Mouse (Mus musculus): Measurements from ENCODE around the gene Osbpl10. TPM values are rescaled to one million over a fixed set of nuclear protein-coding genes. Genes with fewer than 3 reads are reported as not detected.

Gene Osbpl10
- polyA plus RNA-seq, 1 experiment from 2014 or later = 2.5 TPM

- Histone ChIP-seq H3K9me3 (ENCODE audit: low read depth, low read length) (no peaks in the 10 kb centered on the region), H3K9ac (no peak overlapping the region), H3K4me3 (ENCODE audit: low read depth, low read length) (no peak overlapping the region), H3K4me2 (no peak overlapping the region), H3K4me1 (ENCODE audit: insufficient read depth) (no peaks in the 10 kb centered on the region), H3K27me3 (ENCODE audit: insufficient read depth, low read length) (no peaks in the 10 kb centered on the region), H3K36me3 (ENCODE audit: insufficient read depth) (no peaks in the 10 kb centered on the region), H3K27ac (ENCODE audit: low read depth) (no peak overlapping the region)
- no peak for ATAC-seq (ENCODE audit: insufficient read depth)
- DNase-seq = peak; percentile 23
- TF ChIP-seq CTCF (IDR thresholded peaks at IDR 0.05; ENCODE audit: low read depth) = no peak
- 61% methylated on average over 8 of the region's 8 CpGs for WGBS
These were observed 157.0 kb downstream of the Osbpl10 start for GRCm38 (mm10) chr9:115135352-115135751.

GRCm38 (mm10) chr9:115137858-115138257, 159.5 kb downstream of the Osbpl10 start:
- Histone ChIP-seq H3K27me3 (ENCODE audit: insufficient read depth, low read length) (no peaks in the 10 kb centered on the region), H3K36me3 (ENCODE audit: insufficient read depth) (no peaks in the 10 kb centered on the region), H3K4me3 (ENCODE audit: low read depth, low read length) (no peak overlapping the region), H3K9ac (no peak overlapping the region), H3K4me2 (no peak overlapping the region), H3K4me1 (ENCODE audit: insufficient read depth) (no peaks in the 10 kb centered on the region), H3K27ac (ENCODE audit: low read depth) (no peak overlapping the region), H3K9me3 (ENCODE audit: low read depth, low read length) (no peaks in the 10 kb centered on the region)
- WGBS = 53% methylated on average over 3 of the region's 3 CpGs
- TF ChIP-seq CTCF (IDR thresholded peaks at IDR 0.05; ENCODE audit: low read depth) = no peak
- DNase-seq (no peak), ATAC-seq (ENCODE audit: insufficient read depth) (no peak)

GRCm38 (mm10) chr9:115139597-115140332, 161.4 kb downstream of the Osbpl10 start:
- no peak overlapping the region for H3K27ac ChIP-seq (ENCODE audit: low read depth)

GRCm38 (mm10) chr9:115147141-115147540, 168.8 kb downstream of the Osbpl10 start:
- 88% methylated on average over 5 of the region's 5 CpGs for WGBS
- Histone ChIP-seq H3K9ac (no peak overlapping the region), H3K27ac (ENCODE audit: low read depth) (no peak overlapping the region), H3K27me3 (ENCODE audit: insufficient read depth, low read length) (no peaks in the 10 kb centered on the region), H3K4me2 (no peak overlapping the region), H3K36me3 (ENCODE audit: insufficient read depth) (no peaks in the 10 kb centered on the region), H3K4me3 (ENCODE audit: low read depth, low read length) (no peak overlapping the region), H3K4me1 (ENCODE audit: insufficient read depth) (no peaks in the 10 kb centered on the region), H3K9me3 (ENCODE audit: low read depth, low read length) (peaks cover 3% of the 10 kb centered on the region; the same call in 1 of the 2 replicates)
- TF ChIP-seq CTCF (IDR thresholded peaks at IDR 0.05; ENCODE audit: low read depth) = no peak
- no peak for ATAC-seq (ENCODE audit: insufficient read depth)
- DNase-seq = no peak

More at GRCm38 (mm10) chr9:115139597-115140332, 161.4 kb downstream of the Osbpl10 start:
- Histone ChIP-seq H3K27me3 (ENCODE audit: insufficient read depth, low read length) (no peaks in the 10 kb centered on the region), H3K4me3 (ENCODE audit: low read depth, low read length) (no peak overlapping the region), H3K4me1 (ENCODE audit: insufficient read depth) (no peaks in the 10 kb centered on the region), H3K9me3 (ENCODE audit: low read depth, low read length) (no peaks in the 10 kb centered on the region), H3K4me2 (no peak overlapping the region), H3K9ac (no peak overlapping the region), H3K36me3 (ENCODE audit: insufficient read depth) (no peaks in the 10 kb centered on the region)
- DNase-seq = peak; percentile 81
- 48% methylated on average over 14 of the region's 14 CpGs for WGBS
- TF ChIP-seq CTCF (IDR thresholded peaks at IDR 0.05; ENCODE audit: low read depth) = no peak
- ATAC-seq (ENCODE audit: insufficient read depth) = peak; percentile 61

- ATAC-seq (ENCODE audit: insufficient read depth) = no peak
- 77% methylated on average over 13 of the region's 13 CpGs for WGBS
- no peaks in the 10 kb centered on the region for H3K36me3 ChIP-seq (ENCODE audit: insufficient read depth)
- no peak overlapping the region for H3K4me2 ChIP-seq
- H3K4me3 ChIP-seq (ENCODE audit: low read depth, low read length) = no peak overlapping the region
- H3K27me3 ChIP-seq (ENCODE audit: insufficient read depth, low read length) = no peaks in the 10 kb centered on the region
- TF ChIP-seq CTCF (IDR thresholded peaks at IDR 0.05; ENCODE audit: low read depth) = no peak
- H3K4me1 ChIP-seq (ENCODE audit: insufficient read depth) = no peaks in the 10 kb centered on the region
- H3K9me3 ChIP-seq (ENCODE audit: low read depth, low read length) = peaks cover 3% of the 10 kb centered on the region; the same call in 1 of the 2 replicates
- H3K27ac ChIP-seq (ENCODE audit: low read depth) = no peak overlapping the region
- no peak overlapping the region for H3K9ac ChIP-seq
- DNase-seq = no peak
These were observed 169.4 kb downstream of the Osbpl10 start for GRCm38 (mm10) chr9:115147586-115148355.

- DNase-seq = no peak
- TF ChIP-seq CTCF (IDR thresholded peaks at IDR 0.05; ENCODE audit: low read depth) = no peak
- WGBS = 69% methylated on average over 18 of the region's 18 CpGs
These were observed 170.8 kb downstream of the Osbpl10 start for GRCm38 (mm10) chr9:115149011-115149756.

More at GRCm38 (mm10) chr9:115149011-115149756, 170.8 kb downstream of the Osbpl10 start:
- Histone ChIP-seq H3K4me3 (ENCODE audit: low read depth, low read length) (no peak overlapping the region), H3K4me1 (ENCODE audit: insufficient read depth) (no peaks in the 10 kb centered on the region), H3K36me3 (ENCODE audit: insufficient read depth) (no peaks in the 10 kb centered on the region), H3K27ac (ENCODE audit: low read depth) (no peak overlapping the region), H3K9ac (no peak overlapping the region), H3K9me3 (ENCODE audit: low read depth, low read length) (peaks cover 3% of the 10 kb centered on the region; the same call in 1 of the 2 replicates), H3K4me2 (no peak overlapping the region), H3K27me3 (ENCODE audit: insufficient read depth, low read length) (no peaks in the 10 kb centered on the region)
- ATAC-seq (ENCODE audit: insufficient read depth) = no peak
